Mouse (Mus musculus) kidney, adult 2 months (tissue): ENCODE data around the gene Actrt3. TPM values are rescaled to one million over a fixed set of nuclear protein-coding genes. Genes with fewer than 3 reads are reported as not detected.
A peak's percentile ranks its signal among the peaks of the same experiment; 100 is the strongest.

Experiments
- DNase-seq: peaks from one replicate; pipeline ENCODE4 v3.0.0; 2021
- H3K27ac ChIP-seq: fragments of 200-500 bp; 2 replicates; pipeline ENCODE4 v1.5.1; 2012; ENCODE audit warnings: low read depth, low read length, control low read depth, inconsistent platforms; ENCODE audit not compliant: insufficient read depth
- H3K27me3 ChIP-seq: fragments of 200-500 bp; replicated peaks from 2 replicates; pipeline ENCODE4 v1.6.1; 2012; ENCODE audit warnings: mild to moderate bottlenecking, moderate library complexity, low read length, inconsistent platforms; ENCODE audit not compliant: control insufficient read depth, insufficient read depth
- H3K36me3 ChIP-seq: fragments of 200-500 bp; 2 replicates; pipeline ENCODE4 v1.6.1; 2012; ENCODE audit warnings: mild to moderate bottlenecking, moderate library complexity, low read length, inconsistent platforms; ENCODE audit not compliant: control insufficient read depth, insufficient read depth
- H3K4me1 ChIP-seq: fragments of 200-500 bp; 2 replicates; pipeline ENCODE4 v1.6.1; 2011; ENCODE audit warnings: low read length; ENCODE audit not compliant: control insufficient read depth, insufficient read depth
- H3K4me3 ChIP-seq: fragments of 200-500 bp; 2 replicates; pipeline ENCODE4 v1.5.1; 2011; ENCODE audit warnings: mild to moderate bottlenecking, low read depth, low read length, control low read depth; ENCODE audit not compliant: insufficient read depth
- CTCF ChIP-seq: fragments of 200-500 bp; conservative IDR thresholded peaks from 2 replicates; pipeline ENCODE4 v1.5.1; 2011; ENCODE audit warnings: low read depth, mild to moderate bottlenecking, control low read depth, low read length, moderate library complexity, mixed read lengths; ENCODE audit not compliant: insufficient read depth, insufficient read length
- POLR2A ChIP-seq: fragments of 200-500 bp; IDR thresholded peaks from one replicate; pipeline ENCODE4 v1.6.1; 2011; ENCODE audit warnings: low read depth, low read length, control low read depth
- WGBS: fragments of 180-500 bp; shearing (Covaris S2); methylation state at CpG from one replicate; pipeline ENCODE4 v1.1.7; 2018; 5-methylcytosine and 5-hydroxymethylcytosine counted together
- polyA plus RNA-seq: library from polyadenylated mRNA; depleted of rRNA; stranded (reverse); fragments of >200 nt; gene quantifications from 2 replicates; pipeline ENCODE4 v1.2.3, GENCODE M21; 2012

The Actrt3 gene
- polyA plus RNA-seq, 1 experiment, result 0.16 TPM

GRCm38 (mm10) chr3:30601175-30601574 lies 1.4 kb upstream of the Actrt3 start:
- Histone ChIP-seq H3K36me3 (peaks cover 1% of the 10 kb centered on the region; the same call in 1 of the 2 replicates), H3K4me1 (peaks cover 2% of the 10 kb centered on the region; the same call in 1 of the 2 replicates), H3K27me3 (no peaks in the 10 kb centered on the region), H3K4me3 (peak overlapping the region; percentile 47), H3K27ac (peak overlapping the region; percentile 95)
- no peak for TF ChIP-seq POLR2A
- TF ChIP-seq CTCF, result no peak
- WGBS, result 1% methylated on average over 17 of the region's 17 CpGs
- DNase-seq, result peak; percentile 96

GRCm38 (mm10) chr3:30600717-30601116 lies 978 bp upstream of the Actrt3 start:
- H3K36me3 ChIP-seq, result peaks cover 1% of the 10 kb centered on the region; the same call in 1 of the 2 replicates
- H3K4me3 ChIP-seq, result peak overlapping the region; percentile 43
- 4% methylated on average over 14 of the region's 14 CpGs for WGBS
- TF ChIP-seq POLR2A, result no peak
- no peak for TF ChIP-seq CTCF
- peaks cover 2% of the 10 kb centered on the region; the same call in 1 of the 2 replicates for H3K4me1 ChIP-seq
- H3K27ac ChIP-seq, result 0 out of 2 replicates have a peak overlapping the region, but pooled peaks have one; percentile 2
- H3K27me3 ChIP-seq, result no peaks in the 10 kb centered on the region
- DNase-seq, result no peak

- peaks cover 15% of the 10 kb centered on the region; the same call in 1 of the 2 replicates for H3K4me1 ChIP-seq
- H3K4me3 ChIP-seq, result no peak overlapping the region
Measured at GRCm38 (mm10) chr3:30597271-30597670, 2.5 kb downstream of the Actrt3 start.

GRCm38 (mm10) chr3:30595111-30595832 lies 4.5 kb downstream of the Actrt3 start:
- H3K27ac ChIP-seq, result peak overlapping the region; percentile 87
- peak; percentile 67 for DNase-seq

More at GRCm38 (mm10) chr3:30597271-30597670, 2.5 kb downstream of the Actrt3 start:
- no peak for DNase-seq
- 92% methylated on average over 7 of the region's 7 CpGs for WGBS
- no peak overlapping the region for H3K27ac ChIP-seq
- H3K36me3 ChIP-seq, result no peaks in the 10 kb centered on the region
- H3K27me3 ChIP-seq, result no peaks in the 10 kb centered on the region
- TF ChIP-seq POLR2A, result no peak
- TF ChIP-seq CTCF, result no peak

GRCm38 (mm10) chr3:30593719-30594485 lies 5.8 kb downstream of the Actrt3 start:
- 71% methylated on average over 4 of the region's 4 CpGs for WGBS
- no peak overlapping the region for H3K4me3 ChIP-seq
- H3K36me3 ChIP-seq, result no peaks in the 10 kb centered on the region
- H3K27me3 ChIP-seq, result no peaks in the 10 kb centered on the region
- H3K4me1 ChIP-seq, result peaks cover 15% of the 10 kb centered on the region; the same call in 1 of the 2 replicates
- H3K27ac ChIP-seq, result peak overlapping the region; percentile 63; the same call in 1 of the 2 replicates
- TF ChIP-seq CTCF (peak; percentile 39; the same call in 1 of the 2 replicates), POLR2A (no peak)
- peak; percentile 52 for DNase-seq

More at GRCm38 (mm10) chr3:30595111-30595832, 4.5 kb downstream of the Actrt3 start:
- TF ChIP-seq POLR2A (no peak), CTCF (no peak)
- Histone ChIP-seq H3K27me3 (no peaks in the 10 kb centered on the region), H3K4me1 (peaks cover 15% of the 10 kb centered on the region; the same call in 1 of the 2 replicates), H3K36me3 (no peaks in the 10 kb centered on the region), H3K4me3 (peak overlapping the region; percentile 89)
- under 1% methylated on average over 62 of the region's 62 CpGs for WGBS

- H3K4me3 ChIP-seq, result no peak overlapping the region
- 1% methylated on average over 2 of the region's 2 CpGs for WGBS
Measured at GRCm38 (mm10) chr3:30592418-30592853, 7.3 kb downstream of the Actrt3 start.

More at GRCm38 (mm10) chr3:30592418-30592853, 7.3 kb downstream of the Actrt3 start:
- peak; percentile 90 for DNase-seq
- Histone ChIP-seq H3K27ac (peak overlapping the region; percentile 47), H3K27me3 (no peaks in the 10 kb centered on the region), H3K36me3 (no peaks in the 10 kb centered on the region), H3K4me1 (peaks cover 15% of the 10 kb centered on the region; the same call in 1 of the 2 replicates)
- peak; percentile 37; the same call in 1 of the 2 replicates for TF ChIP-seq CTCF
- TF ChIP-seq POLR2A, result no peak
